Comparison of ENCODE assay signal across 17 mouse cellular contexts in the genomic region with DNA sequence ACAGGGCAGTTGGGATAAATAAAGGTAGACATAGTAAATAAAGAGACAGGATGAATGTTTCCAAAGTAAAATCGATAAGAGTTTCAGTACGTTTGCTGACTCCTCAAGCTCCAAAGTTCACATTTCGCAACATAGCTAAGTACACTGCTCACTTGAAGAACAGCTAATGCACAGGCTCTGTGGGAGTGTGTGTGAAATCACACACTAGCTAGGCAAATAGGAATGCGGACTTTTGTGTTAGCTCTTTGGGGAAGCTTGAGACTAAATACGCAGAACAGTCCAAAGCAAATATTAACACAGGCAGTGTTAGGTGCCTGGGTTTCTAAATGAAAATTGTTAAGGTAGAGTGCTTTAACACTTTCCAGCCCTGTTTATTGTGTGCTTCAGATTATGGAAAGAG.
DNase-seq lines count a peak whose midpoint lies in the region; ATAC-seq and TF ChIP-seq lines count a peak whose summit lies in the region.
"Had no signal": no experiment of that assay in that cellular context is flagged by ENCODE, and none has a peak within 500 bp of the region (broad histone marks: within the 10 kb centered on the region; RNA-seq: fewer than 3 reads in every experiment).

No protein-coding gene starts in this region.

- no peak overlapping the region for H3K9ac ChIP-seq in embryonic facial prominence, embryonic 14.5 days (ENCODE audit: low read depth, low read length)
- H3K9ac ChIP-seq in liver, embryonic 14.5 days (replicated peaks): no peak overlapping the region

- no peak overlapping the region for H3K4me2 ChIP-seq in embryonic facial prominence, embryonic 14.5 days (ENCODE audit: low read depth, low read length)
- no peak overlapping the region for H3K4me2 ChIP-seq in liver, embryonic 14.5 days (ENCODE audit: low read depth)

- no peak overlapping the region for H3K27ac ChIP-seq in embryonic facial prominence, embryonic 14.5 days (replicated peaks; ENCODE audit: low read depth, low read length)
- no peak overlapping the region for H3K27ac ChIP-seq in embryonic facial prominence, embryonic 10.5 days (replicated peaks)
- H3K27ac ChIP-seq in liver, embryonic 14.5 days: no peak overlapping the region
- H3K27ac ChIP-seq: gastrocnemius, adult 2 months; hindbrain, embryonic 10.5 days had no signal

- no peaks in the 10 kb centered on the region for H3K9me3 ChIP-seq in embryonic facial prominence, embryonic 14.5 days (ENCODE audit: control insufficient read depth, low read length)
- no peaks in the 10 kb centered on the region for H3K9me3 ChIP-seq in embryonic facial prominence, embryonic 10.5 days
- H3K9me3 ChIP-seq in liver, embryonic 14.5 days (ENCODE audit: control insufficient read depth, low read length): no peaks in the 10 kb centered on the region
- H3K9me3 ChIP-seq: heart, embryonic 10.5 days; hindbrain, embryonic 10.5 days had no signal

- no peak for TF ChIP-seq EP300 in liver, embryonic 14.5 days (IDR thresholded peaks at IDR 0.05; ENCODE audit: low read depth)

- ATAC-seq in embryonic facial prominence, embryonic 14.5 days (ENCODE audit: low read depth): peak; percentile 47; the same call in 1 of the 2 replicates
- peak; percentile 79 for ATAC-seq in liver, embryonic 14.5 days (ENCODE audit: insufficient read depth)

- WGBS in embryonic facial prominence, embryonic 14.5 days: 69% methylated on average over 5 of the region's 5 CpGs
- 85% methylated on average over 5 of the region's 5 CpGs for WGBS in embryonic facial prominence, embryonic 10.5 days
- 63% methylated on average over 5 of the region's 5 CpGs for WGBS in liver, embryonic 14.5 days (ENCODE audit: insufficient replicate concordance)

- H3K4me3 ChIP-seq in embryonic facial prominence, embryonic 14.5 days (ENCODE audit: low read depth, low read length): no peak overlapping the region
- H3K4me3 ChIP-seq in embryonic facial prominence, embryonic 10.5 days: no peak overlapping the region
- H3K4me3 ChIP-seq in liver, embryonic 14.5 days (ENCODE audit: insufficient read depth in 1 of 2, low read depth in 2 of 2, low read length in 2 of 2): no peak overlapping the region
- H3K4me3 ChIP-seq: erythroblast, embryonic 14.5 days; gastrocnemius, adult 2 months; heart, embryonic 10.5 days; hindbrain, embryonic 10.5 days had no signal

- TF ChIP-seq CTCF in liver, embryonic 14.5 days (IDR thresholded peaks at IDR 0.05; ENCODE audit: low read depth): no peak

- H3K36me3 ChIP-seq in embryonic facial prominence, embryonic 14.5 days (ENCODE audit: control insufficient read depth, insufficient read depth, low read length): no peaks in the 10 kb centered on the region
- H3K36me3 ChIP-seq in embryonic facial prominence, embryonic 10.5 days (replicated peaks): no peaks in the 10 kb centered on the region
- H3K36me3 ChIP-seq in liver, embryonic 14.5 days (replicated peaks; ENCODE audit: control insufficient read depth, insufficient read depth, low read depth): no peaks in the 10 kb centered on the region
- H3K36me3 ChIP-seq: heart, embryonic 10.5 days; hindbrain, embryonic 10.5 days had no signal

- no peaks in the 10 kb centered on the region for H3K4me1 ChIP-seq in embryonic facial prominence, embryonic 14.5 days (ENCODE audit: control insufficient read depth, insufficient read depth, low read length)
- H3K4me1 ChIP-seq in embryonic facial prominence, embryonic 10.5 days: no peaks in the 10 kb centered on the region
- peaks cover 0 to 5% of the 10 kb centered on the region in 2 experiments; a peak in 2 of 4 replicates for H3K4me1 ChIP-seq in liver, embryonic 14.5 days (replicated peaks; ENCODE audit: control insufficient read depth in 2 of 2, insufficient read depth in 2 of 2, low read length in 1 of 2)
- H3K4me1 ChIP-seq: hindbrain, embryonic 10.5 days had no signal

- H3K27me3 ChIP-seq in embryonic facial prominence, embryonic 14.5 days (replicated peaks; ENCODE audit: control insufficient read depth, insufficient read depth, low read length): no peaks in the 10 kb centered on the region
- no peaks in the 10 kb centered on the region for H3K27me3 ChIP-seq in embryonic facial prominence, embryonic 10.5 days (replicated peaks; ENCODE audit: low read depth, poor library complexity, severe bottlenecking)
- H3K27me3 ChIP-seq in liver, embryonic 14.5 days (ENCODE audit: control insufficient read depth, insufficient read depth, low read length): no peaks in the 10 kb centered on the region

- DNase-seq in embryonic facial prominence, embryonic 14.5 days (ENCODE audit: low spot score): peak; percentile 65
- DNase-seq in embryonic facial prominence, embryonic 10.5 days (ENCODE audit: low spot score): no peak
- peak; percentile 74 for DNase-seq in fat pad, adult 2 months (ENCODE audit: extremely low read depth, low read depth, low spot score)
- peak; percentile 30 to 53 (median 47) for DNase-seq in liver, embryonic 14.5 days (ENCODE audit: low read depth in 3 of 3, low spot score in 3 of 3)
- DNase-seq in lung, postnatal 36 days: peak; percentile 82
- DNase-seq in right cerebral cortex, postnatal 14 days: no peak
- no peak for DNase-seq in right cerebral cortex, postnatal 4 days
- DNase-seq in kidney, adult 18-20 months: no peak
- DNase-seq: adrenal gland, postnatal 10 days; gastrocnemius, adult 2 months; kidney, adult 2 months; layer of hippocampus, adult 9-11 months; left cerebral cortex, postnatal 4 days; thymus, postnatal 4 days had no signal

Comparison
In these comparisons a context has a peak if more than half of its experiments do, and no peak if none do; other contexts are left out.
1. DNase-seq: peak in embryonic facial prominence, embryonic 14.5 days (single experiment), fat pad, adult 2 months (single experiment), liver, embryonic 14.5 days (3 of 3) and lung, postnatal 36 days (single experiment); none in embryonic facial prominence, embryonic 10.5 days (single experiment), right cerebral cortex, postnatal 14 days (single experiment), right cerebral cortex, postnatal 4 days (single experiment) and kidney, adult 18-20 months (single experiment).